Comparison of ENCODE assay signal across 9 mouse cellular contexts in the genomic region with DNA sequence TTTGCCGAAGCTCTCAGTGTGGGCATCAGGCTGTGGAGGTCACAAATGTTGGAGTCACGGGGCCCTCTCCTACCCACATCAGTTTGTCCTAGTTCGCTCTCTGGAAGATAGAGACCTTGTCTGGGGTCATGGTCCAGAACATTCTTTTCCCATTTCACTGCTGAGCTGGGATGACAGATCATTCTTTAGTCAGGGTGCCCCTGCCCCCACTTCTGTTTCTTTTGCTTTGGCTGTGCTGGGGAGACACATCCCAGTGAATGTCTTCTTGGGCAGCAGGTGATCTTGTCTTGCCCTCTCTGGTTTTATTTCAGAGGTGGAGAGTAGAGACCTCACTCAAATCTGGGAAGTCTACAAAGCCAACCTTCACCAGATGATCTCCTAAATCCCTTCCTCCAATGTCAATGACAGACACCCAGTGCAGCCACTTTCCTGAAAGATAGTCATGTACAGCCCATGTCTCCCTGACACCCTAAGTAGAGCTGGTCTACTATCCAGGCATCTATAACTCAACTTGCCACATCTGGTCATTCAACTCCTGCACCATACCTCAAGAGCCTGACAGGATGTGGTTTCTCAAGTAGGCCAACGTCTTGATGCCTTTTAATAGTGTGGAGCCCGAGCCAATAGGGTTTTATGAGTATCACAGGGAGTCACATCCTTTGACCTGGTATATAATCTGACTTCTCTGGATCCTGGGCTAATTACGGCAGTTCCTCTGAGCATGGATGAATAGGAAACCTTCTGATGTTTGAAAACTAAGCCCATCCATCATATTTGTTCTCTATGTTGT. TPM values are rescaled to one million over a fixed set of nuclear protein-coding genes. Genes with fewer than 3 reads are reported as not detected.
DNase-seq lines count a peak whose midpoint lies in the region; ATAC-seq and TF ChIP-seq lines count a peak whose summit lies in the region.
"Had no signal": no experiment of that assay in that cellular context is flagged by ENCODE, and none has a peak within 500 bp of the region (broad histone marks: within the 10 kb centered on the region; RNA-seq: fewer than 3 reads in every experiment).

No protein-coding gene starts in this region.

- no peaks in the 10 kb centered on the region for H3K36me3 ChIP-seq in heart, embryonic 12.5 days
- H3K36me3 ChIP-seq in midbrain, embryonic 13.5 days = no peaks in the 10 kb centered on the region
- no peaks in the 10 kb centered on the region for H3K36me3 ChIP-seq in midbrain, embryonic 10.5 days
- H3K36me3 ChIP-seq in hindbrain, postnatal 0 days (ENCODE audit: insufficient read depth, low read length) = no peaks in the 10 kb centered on the region
- H3K36me3 ChIP-seq in stomach, embryonic 14.5 days (ENCODE audit: control insufficient read depth, insufficient read depth, low read length) = no peaks in the 10 kb centered on the region

- peak overlapping the region; percentile 86; the same call in 1 of the 2 replicates for H3K4me2 ChIP-seq in heart, embryonic 12.5 days
- peak overlapping the region; percentile 75 for H3K4me2 ChIP-seq in midbrain, embryonic 13.5 days (replicated peaks)
- H3K4me2 ChIP-seq in hindbrain, postnatal 0 days (ENCODE audit: low read depth, low read length) = peak overlapping the region; percentile 68
- peak overlapping the region; percentile 60; the same call in 1 of the 2 replicates for H3K4me2 ChIP-seq in stomach, embryonic 14.5 days (replicated peaks; ENCODE audit: low read depth, low read length)

- DNase-seq in heart, postnatal 14 days = no peak
- DNase-seq in midbrain, embryonic 10.5 days (ENCODE audit: low spot score) = no peak
- DNase-seq in hindbrain, postnatal 0 days (ENCODE audit: low spot score) = no peak
- no peak for DNase-seq in right cerebral cortex, adult 18-20 months
- DNase-seq in urinary bladder, adult 2 months (ENCODE audit: low spot score) = no peak
- DNase-seq: heart, adult 18-20 months had no signal

- H3K27ac ChIP-seq in heart, embryonic 12.5 days (ENCODE audit: poor library complexity, severe bottlenecking) = no peak overlapping the region
- H3K27ac ChIP-seq in midbrain, embryonic 13.5 days = peak overlapping the region; percentile 68; the same call in 1 of the 2 replicates
- H3K27ac ChIP-seq in midbrain, embryonic 10.5 days (replicated peaks) = no peak overlapping the region
- H3K27ac ChIP-seq in hindbrain, postnatal 0 days = peak overlapping the region; percentile 75; the same call in 1 of the 2 replicates
- H3K27ac ChIP-seq in stomach, embryonic 14.5 days (ENCODE audit: low read length) = no peak overlapping the region

- 76% methylated on average over 6 of the region's 6 CpGs for WGBS in heart, embryonic 12.5 days
- 89% methylated on average over 6 of the region's 6 CpGs for WGBS in midbrain, embryonic 13.5 days
- 81% methylated on average over 6 of the region's 6 CpGs for WGBS in midbrain, embryonic 10.5 days
- WGBS in hindbrain, postnatal 0 days = 90% methylated on average over 6 of the region's 6 CpGs
- 73% methylated on average over 6 of the region's 6 CpGs for WGBS in stomach, embryonic 14.5 days

- no peak overlapping the region for H3K4me3 ChIP-seq in heart, embryonic 12.5 days
- no peak overlapping the region for H3K4me3 ChIP-seq in midbrain, embryonic 13.5 days (replicated peaks)
- no peak overlapping the region for H3K4me3 ChIP-seq in midbrain, embryonic 10.5 days
- H3K4me3 ChIP-seq in hindbrain, postnatal 0 days (ENCODE audit: low read length) = peak overlapping the region; percentile 45; the same call in 1 of the 2 replicates
- no peak overlapping the region for H3K4me3 ChIP-seq in stomach, embryonic 14.5 days (ENCODE audit: low read depth, low read length)

- H3K27me3 ChIP-seq in heart, embryonic 12.5 days (replicated peaks) = peaks cover 32% of the 10 kb centered on the region
- H3K27me3 ChIP-seq in midbrain, embryonic 13.5 days = peaks cover 18% of the 10 kb centered on the region; the same call in 1 of the 2 replicates
- H3K27me3 ChIP-seq in midbrain, embryonic 10.5 days (ENCODE audit: low read depth, poor library complexity, severe bottlenecking) = peaks cover 70% of the 10 kb centered on the region
- H3K27me3 ChIP-seq in hindbrain, postnatal 0 days (ENCODE audit: insufficient read depth, low read length) = 0 out of 2 replicates have a peak, but pooled peaks cover 4% of the 10 kb centered on the region
- H3K27me3 ChIP-seq in stomach, embryonic 14.5 days (ENCODE audit: control insufficient read depth, insufficient read depth, low read length) = no peaks in the 10 kb centered on the region

- no peak for TF ChIP-seq CTCF in hindbrain, postnatal 0 days (IDR thresholded peaks at IDR 0.05; ENCODE audit: low read depth)

- H3K9me3 ChIP-seq in heart, embryonic 12.5 days (replicated peaks) = no peaks in the 10 kb centered on the region
- no peaks in the 10 kb centered on the region for H3K9me3 ChIP-seq in midbrain, embryonic 13.5 days
- no peaks in the 10 kb centered on the region for H3K9me3 ChIP-seq in midbrain, embryonic 10.5 days (replicated peaks)
- H3K9me3 ChIP-seq in hindbrain, postnatal 0 days (ENCODE audit: low read length) = no peaks in the 10 kb centered on the region
- no peaks in the 10 kb centered on the region for H3K9me3 ChIP-seq in stomach, embryonic 14.5 days (ENCODE audit: control insufficient read depth, low read depth, low read length)

- intact Hi-C loops in heart, postnatal 14 days (cut with DNase I) = loop anchor here (5.0 kb wide), 2 partner anchors 53 to 83 kb away; no protein-coding TSS in a partner anchor

- H3K4me1 ChIP-seq in heart, embryonic 12.5 days (replicated peaks) = peaks cover 35% of the 10 kb centered on the region
- peaks cover 24% of the 10 kb centered on the region for H3K4me1 ChIP-seq in midbrain, embryonic 13.5 days (replicated peaks)
- H3K4me1 ChIP-seq in midbrain, embryonic 10.5 days = peaks cover 35% of the 10 kb centered on the region
- peaks cover 12% of the 10 kb centered on the region; the same call in 1 of the 2 replicates for H3K4me1 ChIP-seq in hindbrain, postnatal 0 days (ENCODE audit: insufficient read depth, low read length)
- H3K4me1 ChIP-seq in stomach, embryonic 14.5 days (ENCODE audit: control insufficient read depth, insufficient read depth, low read length) = peaks cover 22% of the 10 kb centered on the region; the same call in 1 of the 2 replicates

- H3K9ac ChIP-seq in heart, embryonic 12.5 days = no peak overlapping the region
- H3K9ac ChIP-seq in midbrain, embryonic 13.5 days (replicated peaks) = no peak overlapping the region
- H3K9ac ChIP-seq in hindbrain, postnatal 0 days (replicated peaks; ENCODE audit: low read length) = no peak overlapping the region
- H3K9ac ChIP-seq in stomach, embryonic 14.5 days (replicated peaks; ENCODE audit: low read depth, low read length) = no peak overlapping the region

- ATAC-seq in heart, embryonic 12.5 days (ENCODE audit: insufficient number of reproducible peaks, low FRiP score) = no peak
- ATAC-seq in midbrain, embryonic 13.5 days = no peak
- ATAC-seq in hindbrain, postnatal 0 days = no peak
- ATAC-seq in stomach, embryonic 14.5 days (ENCODE audit: insufficient number of reproducible peaks, insufficient read depth, low FRiP score, low read depth) = no peak

RNA-seq across cellular contexts. Expression of a gene that starts 0.9 kb away (rescaled TPM):
- polyA plus RNA-seq in heart, embryonic 12.5 days (2016; fragmentation: Nextera tagmentation; extraction: Ambion mirVana) = 1.5 and 1.8 TPM in 2 replicates
- not detected for total RNA-seq in heart, postnatal 14 days (2021)
- polyA plus RNA-seq in midbrain, embryonic 13.5 days (2015; fragmentation: Nextera tagmentation; extraction: Ambion mirVana) = 6.0 and 9.6 TPM in 2 replicates
- 2.6 and 2.9 TPM in 2 replicates for polyA plus RNA-seq in midbrain, embryonic 10.5 days (2016; fragmentation: Nextera tagmentation; extraction: Ambion mirVana)
- total RNA-seq in hindbrain, postnatal 0 days (2014; rRNA removed) = 8.7 and 10.5 TPM in 2 replicates
- 12.0 and 12.5 TPM in 2 replicates for polyA plus RNA-seq in hindbrain, postnatal 0 days (2015; fragmentation: Nextera tagmentation; extraction: Ambion mirVana)
- 7.7 and 8.7 TPM in 2 replicates for polyA plus RNA-seq in stomach, embryonic 14.5 days (2014; fragmentation: Nextera tagmentation; extraction: Ambion mirVana)
- polyA plus RNA-seq in urinary bladder, adult 2 months (2012; rRNA removed) = 5.0 and 6.5 TPM in 2 replicates
- total RNA-seq: heart, adult 18-20 months had no signal

Comparison
In these comparisons a context has a peak if more than half of its experiments do, and no peak if none do; other contexts are left out.
1. H3K27ac ChIP-seq: peak in midbrain, embryonic 13.5 days (single experiment) and hindbrain, postnatal 0 days (single experiment); none in heart, embryonic 12.5 days (single experiment), midbrain, embryonic 10.5 days (single experiment) and stomach, embryonic 14.5 days (single experiment).
2. Peak in every context shown above with its lines, with median percentiles within 50 percentile points of each other: H3K4me2 ChIP-seq.